Mouse (Mus musculus) neutrophil, adult 59 days (primary cell): ENCODE results near the gene Gm5152. TPM values are rescaled to one million over a fixed set of nuclear protein-coding genes. Genes with fewer than 3 reads are reported as not detected.

Source experiments
- total RNA-seq, 2 experiments: library from RNA; stranded (reverse); gene quantifications; 1 replicate in 1 of 2; 2 replicates in 1 of 2; pipeline ENCODE4 v1.2.4; 2023

Gene Gm5152
- not detected for total RNA-seq

GRCm38 (mm10) chr5:10246426-10246825 is at the start of gene Gm5152:
Gm5152 (minus strand) TSS chr5:10246526.

